Mouse (Mus musculus) small intestine, adult 2 months (tissue): ENCODE results near the gene Tnpo1. TPM values are rescaled to one million over a fixed set of nuclear protein-coding genes. Genes with fewer than 3 reads are reported as not detected.
A peak's percentile ranks its signal among the peaks of the same experiment; 100 is the strongest.

Source experiments
- H3K27ac ChIP-seq: fragments of 200-500 bp; 2 replicates; pipeline ENCODE4 v1.5.1; 2012; ENCODE audit warnings: low read depth, low read length, control low read depth, inconsistent platforms; ENCODE audit not compliant: insufficient read depth
- H3K27me3 ChIP-seq: fragments of 200-500 bp; 2 replicates; pipeline ENCODE4 v1.6.1; 2012; ENCODE audit warnings: mild to moderate bottlenecking, moderate library complexity, low read length, inconsistent platforms; ENCODE audit not compliant: control insufficient read depth, insufficient read depth
- H3K36me3 ChIP-seq: fragments of 200-500 bp; 2 replicates; pipeline ENCODE4 v1.6.1; 2012; ENCODE audit warnings: mild to moderate bottlenecking, low read length, control low read depth, inconsistent platforms; ENCODE audit not compliant: control insufficient read depth, insufficient read depth
- H3K4me1 ChIP-seq: fragments of 200-500 bp; 2 replicates; pipeline ENCODE4 v1.6.1; 2012; ENCODE audit warnings: low read length, inconsistent platforms, mixed read lengths; ENCODE audit not compliant: control insufficient read depth, insufficient read depth, insufficient read length
- H3K4me3 ChIP-seq: fragments of 200-500 bp; 2 replicates; pipeline ENCODE4 v1.5.1; 2012; ENCODE audit warnings: low read depth, mild to moderate bottlenecking, control low read depth, inconsistent platforms, low read length, moderate library complexity
- CTCF ChIP-seq: fragments of 200-500 bp; IDR thresholded peaks from 2 replicates; pipeline ENCODE4 v1.5.1; 2012; ENCODE audit warnings: low read depth, mild to moderate bottlenecking, control low read depth, inconsistent platforms, low read length, moderate library complexity, mixed read lengths; ENCODE audit not compliant: insufficient replicate concordance, insufficient read length; ENCODE audit errors: extremely low read depth
- POLR2A ChIP-seq: fragments of 200-500 bp; IDR thresholded peaks from 2 replicates; pipeline ENCODE4 v1.6.1; 2012; ENCODE audit warnings: low read depth, mild to moderate bottlenecking, control low read depth, inconsistent platforms, low read length, moderate library complexity
- WGBS: fragments of 180-500 bp; shearing (Covaris S2); methylation state at CpG from one replicate; pipeline ENCODE4 v1.1.7; 2018; 5-methylcytosine and 5-hydroxymethylcytosine counted together
- polyA plus RNA-seq: library from polyadenylated mRNA; depleted of rRNA; stranded (reverse); fragments of >200 nt; gene quantifications from 2 replicates; pipeline ENCODE4 v1.2.3, GENCODE M21; 2012

Gene Tnpo1
- polyA plus RNA-seq, 1 experiment: 10.7 TPM

GRCm38 (mm10) chr13:98958177-98958576 is 32.0 kb upstream of the Tnpo1 start:
- Histone ChIP-seq H3K4me1 (peaks cover 13% of the 10 kb centered on the region; the same call in 1 of the 2 replicates), H3K27ac (no peak overlapping the region), H3K36me3 (no peaks in the 10 kb centered on the region), H3K27me3 (no peaks in the 10 kb centered on the region), H3K4me3 (no peak overlapping the region)
- WGBS: 50% methylated on average over 2 of the region's 2 CpGs
- TF ChIP-seq POLR2A (no peak), CTCF (no peak)

- TF ChIP-seq POLR2A: no peak
- TF ChIP-seq CTCF: no peak
- no peaks in the 10 kb centered on the region for H3K36me3 ChIP-seq
- WGBS: 61% methylated on average over 2 of the region's 2 CpGs
Measured at GRCm38 (mm10) chr13:98956209-98956608, 30.0 kb upstream of the Tnpo1 start.

GRCm38 (mm10) chr13:98955676-98956075 is 29.5 kb upstream of the Tnpo1 start:
- Histone ChIP-seq H3K27me3 (no peaks in the 10 kb centered on the region), H3K4me3 (no peak overlapping the region), H3K4me1 (peaks cover 13% of the 10 kb centered on the region; the same call in 1 of the 2 replicates), H3K36me3 (no peaks in the 10 kb centered on the region), H3K27ac (peak overlapping the region; percentile 83)
- 20% methylated on average over 6 of the region's 6 CpGs for WGBS
- TF ChIP-seq POLR2A (no peak), CTCF (no peak)

More at GRCm38 (mm10) chr13:98956209-98956608, 30.0 kb upstream of the Tnpo1 start:
- no peaks in the 10 kb centered on the region for H3K27me3 ChIP-seq
- H3K4me3 ChIP-seq: no peak overlapping the region
- H3K4me1 ChIP-seq: peaks cover 13% of the 10 kb centered on the region; the same call in 1 of the 2 replicates
- H3K27ac ChIP-seq: peak overlapping the region; percentile 83

DNA sequence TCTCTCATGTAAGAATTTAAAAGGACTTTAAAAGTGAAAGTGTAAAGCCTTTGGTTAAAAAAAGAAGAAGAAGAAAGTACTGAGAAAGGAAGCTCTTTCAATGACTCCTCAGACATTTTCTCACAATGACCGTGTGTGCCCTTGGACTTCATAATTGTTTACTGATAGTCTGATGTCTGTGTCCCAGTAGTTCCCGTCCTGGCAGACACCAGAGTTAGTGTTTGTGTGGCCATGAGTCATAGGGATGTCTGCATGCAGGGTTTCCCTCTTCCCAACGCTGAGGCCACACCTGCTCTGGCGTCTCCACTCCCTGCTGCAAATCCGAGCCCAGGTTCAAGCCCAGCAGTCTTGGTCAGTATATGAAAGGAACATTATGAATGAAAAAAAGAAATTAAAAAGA is 29.0 kb upstream of the Tnpo1 start:
- TF ChIP-seq CTCF (no peak), POLR2A (no peak)
- peak overlapping the region; percentile 69 for H3K27ac ChIP-seq
- no peak overlapping the region for H3K4me3 ChIP-seq
- no peaks in the 10 kb centered on the region for H3K27me3 ChIP-seq
- no peaks in the 10 kb centered on the region for H3K36me3 ChIP-seq
- 4% methylated on average over 5 of the region's 5 CpGs for WGBS
- H3K4me1 ChIP-seq: peaks cover 13% of the 10 kb centered on the region; the same call in 1 of the 2 replicates

GRCm38 (mm10) chr13:98953830-98954229 is 27.6 kb upstream of the Tnpo1 start:
- TF ChIP-seq POLR2A: no peak
- TF ChIP-seq CTCF: no peak
- no peak overlapping the region for H3K4me3 ChIP-seq
- no peak overlapping the region for H3K27ac ChIP-seq
- H3K27me3 ChIP-seq: no peaks in the 10 kb centered on the region
- 85% methylated on average over 5 of the region's 5 CpGs for WGBS
- no peaks in the 10 kb centered on the region for H3K36me3 ChIP-seq
- H3K4me1 ChIP-seq: peaks cover 13% of the 10 kb centered on the region; the same call in 1 of the 2 replicates

DNA sequence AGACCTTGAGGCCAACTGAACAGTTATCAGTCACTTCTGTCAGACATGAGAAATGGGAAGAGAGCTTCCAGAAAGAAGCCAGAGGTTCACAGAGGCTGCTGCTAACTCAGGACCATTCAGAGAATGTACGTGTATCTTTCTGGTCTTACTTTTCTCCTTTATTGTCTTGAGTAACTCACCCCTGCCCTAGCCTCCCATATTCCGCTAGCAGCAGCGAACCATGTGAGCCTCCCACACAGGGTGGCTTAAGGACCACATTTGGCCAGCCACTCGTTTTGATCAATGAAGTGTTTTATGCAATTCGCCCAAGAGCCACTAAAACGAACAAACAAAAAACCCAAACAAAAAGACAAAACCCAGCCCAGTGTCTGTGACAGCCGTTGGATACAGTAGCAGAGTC is 25.8 kb upstream of the Tnpo1 start:
- TF ChIP-seq CTCF (no peak), POLR2A (no peak)
- no peaks in the 10 kb centered on the region for H3K36me3 ChIP-seq
- no peak overlapping the region for H3K4me3 ChIP-seq
- no peaks in the 10 kb centered on the region for H3K27me3 ChIP-seq
- peaks cover 7% of the 10 kb centered on the region; the same call in 1 of the 2 replicates for H3K4me1 ChIP-seq
- H3K27ac ChIP-seq: no peak overlapping the region
- WGBS: 82% methylated on average over 7 of the region's 7 CpGs

DNA sequence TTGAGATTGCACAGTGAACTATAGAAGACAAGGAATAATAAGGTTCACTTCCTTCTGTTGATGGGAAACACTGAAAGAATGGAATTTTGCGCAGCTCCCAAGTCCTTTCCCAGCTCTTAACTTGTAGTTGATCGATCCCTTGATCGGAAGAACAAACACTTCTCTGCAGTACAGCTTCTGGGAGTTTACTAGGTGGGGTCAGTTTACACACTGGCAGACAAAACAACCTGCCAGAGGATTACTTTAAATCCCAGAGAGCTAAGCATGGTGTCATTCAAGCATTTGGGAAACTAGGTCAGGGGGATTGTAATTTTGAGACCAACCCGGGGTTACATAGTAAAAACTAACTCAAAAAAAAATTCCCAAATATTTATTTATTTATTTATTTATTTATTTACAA is 22.0 kb upstream of the Tnpo1 start:
- no peak overlapping the region for H3K4me3 ChIP-seq
- no peak overlapping the region for H3K27ac ChIP-seq
- TF ChIP-seq POLR2A (no peak), CTCF (no peak)
- peaks cover 5% of the 10 kb centered on the region; the same call in 1 of the 2 replicates for H3K4me1 ChIP-seq
- no peaks in the 10 kb centered on the region for H3K36me3 ChIP-seq
- H3K27me3 ChIP-seq: no peaks in the 10 kb centered on the region
- WGBS: 31% methylated on average over 4 of the region's 4 CpGs
